Mouse (Mus musculus): Measurements from ENCODE around the gene Cldnd2. TPM values are rescaled to one million over a fixed set of nuclear protein-coding genes. Genes with fewer than 3 reads are reported as not detected.
A peak's percentile ranks its signal among the peaks of the same experiment; 100 is the strongest.

The Cldnd2 gene
- total RNA-seq, 2 experiments from 2014 or later, result not detected

DNA sequence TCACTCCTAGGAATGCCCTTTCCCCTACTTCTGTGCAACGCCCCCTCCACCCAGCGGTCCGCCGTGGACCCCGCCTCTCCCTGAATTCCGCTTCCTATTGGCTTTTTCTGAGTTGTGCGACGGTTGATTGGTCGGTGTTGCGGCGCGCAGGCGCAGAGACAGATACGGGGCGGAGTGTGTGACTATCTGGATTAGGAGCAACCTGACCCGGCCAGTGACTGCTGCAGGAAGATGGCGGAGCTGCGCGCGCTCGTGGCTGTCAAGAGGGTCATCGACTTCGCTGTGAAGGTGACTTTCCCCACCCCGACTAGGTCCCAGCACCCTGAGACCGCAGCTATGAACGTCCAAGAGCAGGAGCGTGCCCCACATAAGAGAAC is 3.3 kb downstream of the Cldnd2 start, which contains the start of the genes Etfb and Gm45233:
Gene Etfb (plus strand): TSS at position 167 of the 377 bp plus-strand sequence.
Gene Gm45233 (plus strand): TSS at position 212 of the 377 bp plus-strand sequence.
- DNase-seq (ENCODE audit: low spot score in 2 of 2), result peak; percentile 86 to 89

DNA sequence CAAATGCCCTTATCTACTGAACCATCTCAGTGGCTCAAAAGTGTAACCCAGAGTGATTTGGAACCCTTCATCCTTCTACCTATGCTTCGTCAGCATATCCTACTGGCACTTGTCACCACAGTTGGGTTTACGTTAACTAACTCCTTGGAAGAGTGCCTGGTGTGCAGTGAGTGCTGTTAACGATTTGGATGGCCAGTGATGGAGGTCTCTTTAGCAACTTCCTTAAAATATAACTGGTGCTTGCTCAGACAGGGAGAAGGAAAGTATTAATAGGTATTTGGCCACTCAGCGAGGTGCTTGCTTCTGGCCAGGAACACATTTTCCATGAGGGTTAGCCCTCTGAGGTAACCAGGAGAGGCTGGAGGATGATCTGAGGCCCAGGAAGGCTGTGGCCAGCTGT is 7.2 kb downstream of the Cldnd2 start:
- no peak for DNase-seq (ENCODE audit: low spot score in 2 of 2)

DNA sequence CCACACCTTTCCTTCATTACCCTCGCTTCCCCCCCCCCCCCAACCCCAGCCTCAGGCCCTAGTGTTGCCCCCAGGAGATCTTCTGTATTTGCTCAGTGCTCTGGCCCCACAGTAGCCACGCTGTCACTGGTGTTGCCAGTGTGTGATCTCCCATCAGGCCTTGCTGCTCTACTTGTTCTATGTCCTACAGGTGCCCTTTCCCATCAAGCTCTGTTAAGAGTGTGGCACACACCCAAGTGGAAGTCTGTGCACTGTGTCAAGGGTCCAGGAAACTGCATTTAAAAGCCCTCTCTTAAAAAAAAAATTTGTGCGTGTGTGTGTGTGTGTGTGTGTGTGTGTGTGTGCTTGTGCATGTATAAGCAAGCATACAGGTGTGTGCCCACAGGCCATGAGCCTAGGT is 7.7 kb downstream of the Cldnd2 start:
- no peak for DNase-seq (ENCODE audit: low spot score in 2 of 2)

DNA sequence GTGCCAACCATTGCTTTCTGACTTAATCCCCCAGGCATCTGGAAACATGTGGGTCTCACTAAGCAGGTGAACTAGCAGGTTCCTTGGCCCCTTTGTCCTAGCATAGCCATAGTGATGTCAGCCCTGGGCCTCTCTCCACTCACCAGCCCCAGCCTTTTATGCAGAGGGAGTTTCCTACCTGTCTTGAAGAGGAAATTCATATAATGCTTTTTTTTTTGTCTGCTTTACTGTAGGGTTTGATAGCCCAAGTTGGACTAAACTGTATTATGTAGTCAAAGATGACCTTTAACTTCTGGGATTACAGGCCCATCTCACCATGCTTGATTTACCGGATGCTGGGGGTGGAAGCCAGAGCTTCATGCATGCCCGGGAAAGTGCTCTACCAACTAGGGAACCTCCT is 9.2 kb downstream of the Cldnd2 start:
- no peak for DNase-seq (ENCODE audit: low spot score in 2 of 2)

DNA sequence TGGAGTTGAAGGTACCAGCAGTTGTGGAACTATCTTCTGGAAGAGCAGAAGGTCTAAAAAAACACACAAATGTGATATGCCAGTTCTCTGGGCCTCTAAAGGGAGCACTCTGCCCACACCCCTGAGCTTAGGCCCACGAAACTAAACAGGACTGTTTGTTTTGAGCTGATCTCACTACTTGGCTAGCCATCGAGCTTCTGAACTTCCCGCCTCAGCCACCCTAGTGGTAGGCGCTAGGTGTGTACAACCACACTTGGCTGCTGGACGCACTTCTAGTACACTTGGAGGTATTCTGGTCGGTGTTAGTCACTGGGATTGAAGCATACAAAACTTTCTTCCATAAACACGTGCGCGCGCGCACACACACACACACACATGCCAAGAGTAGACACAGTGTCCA is 11.1 kb downstream of the Cldnd2 start:
- no peak for DNase-seq (ENCODE audit: low spot score in 2 of 2)

DNA sequence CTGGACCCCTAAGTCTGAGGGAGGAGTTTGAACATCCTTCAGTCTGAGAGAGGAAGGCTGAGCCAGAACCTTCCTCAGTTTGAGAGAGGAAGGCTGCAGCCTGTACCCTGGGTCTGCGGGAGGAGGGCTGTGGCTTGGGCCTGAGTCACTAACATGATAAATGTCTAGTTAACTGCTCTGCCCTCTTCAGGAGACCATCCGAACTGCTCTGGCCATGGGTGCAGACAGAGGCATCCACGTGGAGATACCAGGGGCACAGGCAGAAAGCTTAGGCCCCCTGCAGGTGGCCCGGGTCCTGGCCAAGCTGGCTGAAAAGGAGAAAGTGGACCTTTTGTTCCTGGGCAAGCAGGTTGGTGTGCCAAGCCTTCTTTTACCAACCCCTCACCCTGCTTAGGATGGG is 12.0 kb downstream of the Cldnd2 start:
- DNase-seq (ENCODE audit: low spot score in 2 of 2), result no peak

DNA sequence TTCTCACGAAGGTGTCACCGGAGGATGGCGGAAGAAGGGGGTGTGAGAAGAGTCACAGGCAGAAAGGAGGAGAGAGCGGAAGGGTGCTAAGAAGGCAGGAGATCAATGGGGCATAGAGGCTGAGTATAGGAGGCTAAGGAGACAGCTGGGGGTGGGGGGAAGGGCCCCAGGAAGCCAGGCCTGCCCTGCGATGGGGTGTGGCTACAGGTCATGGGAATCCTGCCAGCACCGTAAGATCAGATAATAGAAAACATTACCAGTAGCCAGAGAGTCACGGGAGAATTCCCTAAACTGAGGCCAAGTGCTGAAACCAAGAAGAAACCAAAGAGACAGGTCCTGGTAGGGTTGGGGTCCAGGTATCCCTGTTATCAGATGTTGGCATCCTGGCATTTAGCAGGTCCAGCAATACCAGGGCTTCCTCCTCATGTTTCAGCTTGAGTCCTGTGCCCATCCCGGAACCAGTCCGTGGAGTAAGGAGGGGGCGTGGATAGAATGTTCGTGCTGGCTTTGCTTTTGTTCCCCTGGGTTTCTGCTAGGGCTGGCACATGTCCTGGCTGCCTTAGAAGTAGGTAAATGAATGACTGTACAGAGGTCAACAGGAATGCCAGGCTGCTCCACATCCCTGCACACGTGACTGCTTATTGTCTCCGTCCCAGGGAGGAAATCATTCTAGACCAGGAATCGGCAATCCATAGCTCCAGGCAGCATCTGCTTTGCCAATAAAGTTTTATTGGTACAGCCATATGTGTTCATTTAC is 13.2 kb downstream of the Cldnd2 start:
- no peak for DNase-seq (ENCODE audit: low spot score in 2 of 2)

DNA sequence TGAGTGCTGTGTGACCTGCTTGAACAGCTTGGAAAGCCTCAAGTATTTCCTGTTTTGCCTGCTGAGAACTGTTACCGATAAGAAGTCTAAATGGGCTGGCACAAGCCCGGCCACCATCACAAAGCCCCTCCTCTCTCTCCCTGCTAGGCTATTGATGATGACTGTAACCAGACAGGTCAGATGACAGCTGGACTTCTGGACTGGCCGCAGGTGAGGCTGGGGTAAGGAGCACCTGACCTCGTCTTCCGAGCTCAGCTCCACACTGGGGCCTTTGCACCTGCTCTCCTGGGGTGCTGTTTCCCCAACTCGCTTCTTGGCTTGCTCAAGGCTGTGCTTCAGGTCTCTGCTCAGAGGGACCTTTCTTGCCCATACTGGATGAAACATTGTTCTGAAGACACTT is 13.8 kb downstream of the Cldnd2 start:
- DNase-seq (ENCODE audit: low spot score in 2 of 2), result no peak

DNA sequence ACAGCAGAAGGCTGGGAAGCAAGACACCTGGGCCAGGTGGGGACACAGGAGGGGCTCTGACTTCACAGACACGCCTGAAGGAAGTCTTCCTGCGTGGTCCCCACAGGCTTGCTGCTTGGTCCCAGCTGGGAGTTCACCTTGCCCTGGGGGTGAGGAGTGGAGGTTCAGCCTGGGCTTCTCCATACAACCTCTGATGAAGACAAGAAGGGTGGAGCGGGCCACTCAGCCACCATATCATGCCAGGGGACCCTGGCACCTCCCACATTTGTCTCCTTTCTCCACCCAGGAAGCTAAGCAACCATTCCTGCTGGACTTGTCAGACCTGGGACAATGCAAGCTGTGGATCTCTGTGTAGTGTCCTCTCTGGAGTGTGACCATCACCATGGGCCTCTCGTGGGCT is 22.3 kb downstream of the Cldnd2 start, which contains the start of gene Vsig10l:
Gene Vsig10l (plus strand): TSS at position 301 of the 400 bp plus-strand sequence.
- no peak for DNase-seq (ENCODE audit: low spot score in 2 of 2)

DNA sequence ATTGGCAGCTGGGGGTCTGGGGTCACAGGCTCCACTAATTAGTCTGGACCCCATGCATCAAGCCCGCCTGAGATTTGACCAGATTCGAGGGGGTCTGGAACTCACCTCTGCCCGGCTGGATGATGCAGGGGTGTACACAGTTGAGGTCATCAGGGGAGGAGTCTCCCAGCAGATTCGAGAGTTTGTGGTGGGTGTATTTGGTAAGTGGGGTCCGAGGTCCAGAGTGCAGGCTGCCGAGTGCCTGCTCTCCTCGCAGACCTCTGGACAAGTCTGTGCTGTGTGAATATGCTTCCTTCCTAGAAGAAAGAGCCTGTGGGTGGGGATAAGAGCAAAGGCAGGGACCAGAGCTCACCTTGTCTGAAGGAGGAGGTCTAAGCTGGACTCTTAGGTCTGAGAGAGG is 23.4 kb downstream of the Cldnd2 start:
- no peak for DNase-seq (ENCODE audit: low spot score in 2 of 2)

DNA sequence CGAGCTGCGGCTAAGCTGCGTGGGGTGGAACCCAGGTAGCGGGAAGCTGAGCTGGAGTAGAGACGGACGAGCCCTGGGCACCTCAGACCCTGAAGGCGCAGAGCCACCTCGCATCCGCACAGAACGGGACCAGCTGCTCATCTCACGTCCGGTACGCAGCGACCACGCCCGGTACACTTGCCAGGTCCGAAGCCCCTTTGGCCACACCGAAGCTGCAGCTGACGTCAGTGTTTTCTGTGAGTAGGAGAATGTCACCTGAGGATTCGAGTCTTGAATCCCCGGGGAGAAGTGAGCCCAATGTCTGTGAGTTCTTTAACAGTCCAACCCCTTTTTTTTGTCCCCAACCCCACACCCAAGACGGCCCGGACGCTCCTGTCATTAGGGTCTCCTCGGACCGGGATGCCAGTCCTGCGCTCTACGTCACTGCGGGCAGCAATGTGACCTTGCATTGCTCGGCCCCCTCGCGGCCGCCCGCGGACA is 24.3 kb downstream of the Cldnd2 start:
- no peak for DNase-seq (ENCODE audit: low spot score in 2 of 2)

DNA sequence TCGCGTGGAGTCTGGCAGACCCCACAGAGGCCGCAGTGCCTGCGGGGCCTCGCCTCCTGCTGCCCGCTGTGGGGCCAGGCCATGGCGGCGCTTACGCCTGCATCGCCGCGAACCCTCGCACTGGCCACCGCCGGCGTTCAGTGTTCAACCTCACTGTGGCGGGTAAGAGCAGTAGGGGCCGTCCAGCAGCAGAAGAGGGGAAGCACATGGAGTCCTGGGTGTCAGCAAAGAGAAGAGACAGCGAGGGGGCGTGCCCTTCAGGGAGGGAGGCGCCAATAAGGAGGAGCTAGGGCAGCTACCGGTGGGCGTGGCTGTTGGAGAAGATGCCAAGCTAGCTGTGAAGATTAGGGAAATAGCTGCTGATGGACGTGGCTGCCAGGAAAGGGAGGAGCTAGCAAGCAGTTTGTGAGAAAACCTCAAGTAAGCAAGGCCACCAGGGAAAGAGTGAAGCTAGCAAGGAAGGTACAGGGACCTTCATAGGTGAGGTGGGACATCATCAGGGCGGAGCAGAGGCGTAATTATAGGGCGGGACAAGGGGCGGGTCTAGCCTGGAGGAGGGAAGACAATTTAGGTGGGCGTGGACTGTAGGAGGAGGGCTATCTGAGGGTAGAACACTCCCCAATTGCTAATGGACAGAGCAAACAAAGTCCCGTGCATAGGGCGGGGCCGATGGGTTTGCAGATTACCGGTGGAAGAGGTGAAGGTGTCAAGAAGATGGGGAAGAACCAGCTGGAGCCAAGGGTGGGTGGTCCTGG is 24.9 kb downstream of the Cldnd2 start:
- peak; percentile 75 to 79 for DNase-seq (ENCODE audit: low spot score in 2 of 2)

DNA sequence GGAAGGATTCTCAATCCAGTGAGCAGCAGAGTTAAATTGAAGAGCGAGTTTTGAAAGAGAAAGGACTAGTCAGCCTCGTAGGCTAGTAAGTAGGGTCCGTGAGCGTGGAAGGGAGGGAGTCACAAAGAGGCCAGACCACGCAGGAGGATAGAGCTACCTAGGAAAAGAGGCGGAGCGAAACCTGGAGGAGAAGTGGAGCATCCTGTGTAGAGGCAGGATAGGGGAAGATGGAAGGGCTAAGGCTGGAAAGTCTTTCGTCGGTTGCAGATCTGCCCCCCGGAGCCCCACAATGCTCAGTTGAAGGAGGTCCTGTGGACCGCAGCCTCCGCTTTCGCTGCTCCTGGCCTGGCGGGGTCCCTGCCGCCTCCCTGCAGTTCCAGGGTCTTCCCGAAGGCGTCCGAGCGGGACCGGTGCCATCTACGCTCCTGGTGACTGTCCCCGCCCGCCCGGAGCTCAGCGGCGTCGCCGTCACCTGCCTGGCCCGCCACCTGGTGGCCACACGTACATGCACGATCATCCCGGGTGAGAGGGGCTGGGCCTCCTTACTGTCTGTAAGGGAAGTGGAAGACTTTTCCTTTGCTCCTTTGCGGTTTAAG is 25.6 kb downstream of the Cldnd2 start:
- DNase-seq (ENCODE audit: low spot score in 2 of 2), result peak; percentile 76 to 80

DNA sequence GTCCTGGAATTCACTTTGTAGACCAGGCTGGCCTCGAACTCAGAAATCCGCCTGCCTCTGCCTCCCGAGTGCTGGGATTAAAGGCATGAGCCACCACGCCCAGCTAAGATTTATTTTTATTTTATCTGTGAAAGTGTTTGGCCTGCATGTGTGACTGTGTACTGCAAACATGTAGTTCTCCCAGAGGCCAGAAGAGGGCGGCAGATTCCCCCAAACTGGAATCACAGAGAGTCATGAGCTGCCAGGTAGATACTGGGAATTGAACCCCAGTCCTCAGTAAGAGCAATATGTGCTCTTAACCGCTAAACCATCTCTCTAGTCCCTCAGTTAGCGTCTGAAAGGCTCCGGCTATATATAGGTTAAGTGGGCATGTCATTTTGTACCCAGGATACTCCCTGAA is 29.8 kb downstream of the Cldnd2 start:
- DNase-seq (ENCODE audit: low spot score in 2 of 2), result peak; percentile 25 to 55

DNA sequence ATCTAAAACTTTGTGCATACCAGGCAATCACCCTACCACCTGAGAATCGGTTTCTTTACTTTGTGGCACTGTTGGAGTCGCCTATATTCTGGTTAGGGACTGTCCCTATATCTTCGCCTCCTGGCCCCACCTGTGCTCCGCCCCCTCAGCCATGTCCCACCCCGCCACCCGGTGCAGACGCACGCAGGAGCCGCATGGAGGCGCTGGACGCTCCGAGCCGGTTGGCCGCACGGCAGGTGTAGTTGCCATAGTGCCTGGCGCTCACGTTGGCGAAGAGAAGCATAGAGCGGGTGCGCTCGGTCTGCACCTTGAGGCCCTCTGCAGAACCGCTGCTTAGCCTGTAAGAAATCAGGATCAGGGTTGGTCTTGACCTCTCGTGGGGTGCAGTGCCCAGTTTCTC is 35.1 kb downstream of the Cldnd2 start:
- DNase-seq (ENCODE audit: low spot score in 2 of 2), result no peak

DNA sequence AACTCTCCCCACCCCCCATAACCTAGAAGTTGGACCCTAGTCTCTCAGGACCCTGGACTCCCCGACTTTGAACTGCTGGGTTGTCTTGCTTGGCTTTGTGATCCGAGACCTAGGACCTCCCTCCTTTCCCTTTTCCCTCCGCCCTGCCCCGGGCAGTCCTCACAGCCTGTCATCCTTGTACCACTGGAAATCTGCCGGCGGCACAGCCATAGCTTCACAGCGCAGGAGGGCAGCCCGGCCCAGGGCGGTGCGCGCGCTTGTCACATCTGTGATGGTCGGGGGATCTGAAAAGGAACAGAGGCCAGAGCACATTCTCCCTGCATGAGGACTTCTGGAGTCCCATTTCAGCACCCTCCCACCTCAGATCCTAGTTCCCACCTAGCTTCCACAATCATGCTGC is 35.8 kb downstream of the Cldnd2 start:
- DNase-seq (ENCODE audit: low spot score in 2 of 2), result no peak

DNA sequence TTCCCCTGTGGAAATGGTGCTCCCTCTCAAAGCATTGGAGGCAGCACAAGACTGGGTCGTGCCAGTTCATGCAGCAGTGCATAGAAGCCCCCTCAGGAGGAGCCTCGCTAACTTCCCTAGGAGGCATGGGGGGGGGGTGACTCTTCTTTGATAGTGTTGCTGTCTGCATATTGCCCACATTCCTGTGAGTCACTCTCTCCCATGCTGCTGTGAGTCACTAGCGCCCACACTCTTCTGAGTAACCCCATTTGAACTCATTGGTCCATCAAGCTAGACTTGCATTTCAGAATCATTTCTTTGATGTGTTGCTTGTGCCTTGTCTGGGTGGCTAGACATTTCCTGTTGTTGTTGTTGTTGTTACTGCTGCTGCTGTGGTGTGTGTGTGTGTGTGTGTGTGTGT is 40.6 kb downstream of the Cldnd2 start:
- no peak for DNase-seq (ENCODE audit: low spot score in 2 of 2)

DNA sequence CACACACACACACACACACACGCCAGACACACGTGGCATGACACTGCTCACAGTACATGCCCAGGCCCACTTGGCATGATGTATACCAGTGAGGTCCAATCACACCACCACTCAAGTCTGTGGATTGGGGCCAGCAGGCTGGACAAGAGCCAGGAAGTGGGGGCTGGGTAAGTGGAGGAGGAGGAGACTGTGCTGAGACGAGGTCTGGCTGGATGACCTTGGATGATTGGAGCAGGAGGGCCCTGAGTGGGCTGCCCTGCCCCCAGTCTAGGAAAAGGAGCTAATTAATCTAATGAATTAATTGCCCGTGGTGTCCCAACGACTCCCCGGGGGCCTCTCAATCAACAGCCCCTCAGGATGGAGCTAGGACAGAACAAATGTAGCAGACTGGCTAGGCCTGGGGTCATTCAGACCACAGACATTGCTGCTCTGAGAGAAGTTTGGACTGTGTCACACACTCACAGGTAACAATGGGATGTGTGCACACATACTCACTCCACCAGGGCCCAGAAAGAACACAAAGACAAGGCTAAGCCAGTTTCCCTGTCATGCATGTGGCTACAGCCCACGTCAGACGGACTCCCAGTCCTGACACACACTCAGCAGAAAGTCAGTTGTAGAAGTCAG is 41.6 kb downstream of the Cldnd2 start:
- DNase-seq (ENCODE audit: low spot score in 2 of 2), result no peak

DNA sequence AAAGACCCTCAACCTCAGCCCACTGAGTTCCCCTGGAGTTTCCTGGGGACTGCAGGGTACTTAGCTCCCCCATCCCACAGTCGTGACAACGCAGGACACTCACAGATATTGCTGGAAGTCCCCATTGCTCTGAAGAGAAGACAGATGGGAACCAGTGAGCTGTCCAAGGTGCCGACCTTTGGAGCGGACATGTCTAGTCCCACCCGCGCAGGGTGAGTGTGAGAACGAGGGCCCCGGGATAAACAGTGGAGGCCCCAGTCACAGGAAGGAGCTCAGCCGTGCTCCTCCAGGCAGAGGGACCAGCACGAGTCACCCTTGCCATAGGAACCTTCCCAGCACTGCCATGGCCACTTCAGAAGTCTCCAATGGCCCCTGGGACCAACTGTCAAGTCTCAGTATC is 42.7 kb downstream of the Cldnd2 start:
- DNase-seq (ENCODE audit: low spot score in 2 of 2), result no peak

DNA sequence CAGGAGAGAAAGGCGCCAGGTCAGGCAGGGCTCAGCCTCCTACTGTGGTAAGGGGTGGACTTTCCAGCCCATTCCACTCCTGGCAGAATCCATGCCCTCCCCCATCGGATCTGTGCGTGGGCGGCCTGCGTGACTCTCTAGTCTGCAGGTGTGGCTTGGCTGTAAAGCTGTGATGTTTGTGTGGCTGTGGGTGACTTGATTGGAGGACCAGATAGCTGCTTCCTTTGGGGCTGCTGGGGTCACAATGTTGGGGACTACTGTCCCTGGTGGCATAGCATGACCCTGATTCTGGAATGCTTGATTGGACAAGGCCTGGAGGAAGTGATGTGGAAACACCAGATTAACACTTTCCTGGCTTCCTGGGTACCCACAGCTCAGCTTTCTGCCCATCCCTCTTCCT is 48.1 kb downstream of the Cldnd2 start:
- DNase-seq (ENCODE audit: low spot score in 2 of 2), result no peak

DNA sequence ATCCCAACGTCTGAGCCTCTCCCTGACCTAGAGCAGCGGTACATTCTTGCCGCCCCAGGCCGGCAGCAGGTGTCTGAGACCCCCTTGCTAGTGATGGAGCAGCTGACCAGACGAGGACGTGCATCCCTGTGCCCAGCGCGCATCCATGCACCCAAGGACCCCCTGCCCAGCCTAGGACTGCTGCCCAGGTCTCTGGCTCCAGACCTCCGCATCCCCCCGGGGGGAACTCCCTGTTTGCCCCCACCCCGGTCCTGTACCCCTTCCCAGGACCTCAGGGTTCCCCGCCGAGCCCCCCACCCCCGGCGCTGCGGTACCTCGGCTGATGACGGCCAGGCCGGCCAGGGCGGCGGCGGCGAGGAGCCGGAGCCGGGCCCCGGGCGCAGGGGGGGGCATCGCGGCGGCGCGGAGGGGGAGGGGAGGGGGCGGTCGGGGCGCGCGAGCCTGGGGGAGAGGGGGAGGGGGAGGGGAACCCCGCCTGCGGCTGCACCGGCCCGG is 49.1 kb downstream of the Cldnd2 start, which contains the start of gene Iglon5:
Gene Iglon5 (minus strand): TSS at position 445 of the 495 bp plus-strand sequence.
- DNase-seq (ENCODE audit: low spot score in 2 of 2), result no peak

All from adrenal gland, adult 18-20 months (tissue).